ENCODE assay signal across 28 mouse cellular contexts in genomic region chr4:149376034-149376433, GRCm38 (mm10). TPM values are rescaled to one million over a fixed set of nuclear protein-coding genes. Genes with fewer than 3 reads are reported as not detected.
DNase-seq lines count a peak whose midpoint lies in the region; ATAC-seq and TF ChIP-seq lines count a peak whose summit lies in the region.
"Had no signal": no experiment of that assay in that cellular context is flagged by ENCODE, and none has a peak within 500 bp of the region (broad histone marks: within the 10 kb centered on the region; RNA-seq: fewer than 3 reads in every experiment).

No protein-coding gene starts in this region.

- peaks cover 31% of the 10 kb centered on the region for H3K36me3 ChIP-seq in intestine, embryonic 16.5 days (ENCODE audit: control insufficient read depth, insufficient read depth, low read length)
- H3K36me3 ChIP-seq in intestine, embryonic 15.5 days: peaks cover 47% of the 10 kb centered on the region
- peaks cover 39% of the 10 kb centered on the region for H3K36me3 ChIP-seq in stomach, embryonic 15.5 days
- H3K36me3 ChIP-seq in stomach, postnatal 0 days (ENCODE audit: control insufficient read depth, insufficient read depth, low read length): peaks cover 6% of the 10 kb centered on the region

- DNase-seq in stomach, postnatal 0 days (ENCODE audit: low spot score): no peak
- DNase-seq in adrenal gland, postnatal 10 days: no peak
- DNase-seq in urinary bladder, adult 2 months (ENCODE audit: low spot score): no peak
- DNase-seq: adrenal gland, adult 8-10 months; adrenal gland, postnatal 25 days; B cell, adult 2 months; cerebellum, adult 11 months; cerebellum, adult 18-20 months; cerebellum, adult 8-10 months; cerebellum, adult 9-11 months; cerebellum, postnatal 14 days; cerebellum, postnatal 36 days; embryo, embryonic 11 days; forebrain, postnatal 0 days had no signal

- H3K9me3 ChIP-seq in intestine, embryonic 16.5 days (ENCODE audit: control insufficient read depth, low read length): no peaks in the 10 kb centered on the region
- no peaks in the 10 kb centered on the region for H3K9me3 ChIP-seq in intestine, embryonic 15.5 days
- no peaks in the 10 kb centered on the region for H3K9me3 ChIP-seq in stomach, embryonic 15.5 days
- no peaks in the 10 kb centered on the region for H3K9me3 ChIP-seq in stomach, postnatal 0 days (ENCODE audit: control insufficient read depth, low read length)
- H3K9me3 ChIP-seq: embryonic facial prominence, embryonic 13.5 days; embryonic facial prominence, embryonic 15.5 days; forebrain, embryonic 10.5 days; forebrain, embryonic 13.5 days; forebrain, embryonic 15.5 days; G1E had no signal

- H3K9ac ChIP-seq in intestine, embryonic 16.5 days (ENCODE audit: low read depth, low read length): 0 out of 2 replicates have a peak overlapping the region, but pooled peaks have one; percentile 8
- H3K9ac ChIP-seq in intestine, embryonic 15.5 days: no peak overlapping the region
- no peak overlapping the region for H3K9ac ChIP-seq in stomach, embryonic 15.5 days
- H3K9ac ChIP-seq in stomach, postnatal 0 days (ENCODE audit: low read length): no peak overlapping the region
- H3K9ac ChIP-seq: embryonic facial prominence, embryonic 13.5 days; embryonic facial prominence, embryonic 15.5 days; forebrain, embryonic 13.5 days; forebrain, embryonic 15.5 days; forebrain, postnatal 0 days had no signal

- peak; percentile 60 for ATAC-seq in intestine, embryonic 16.5 days
- no peak; the same call in 1 of the 2 replicates for ATAC-seq in intestine, embryonic 15.5 days
- ATAC-seq in stomach, embryonic 15.5 days (ENCODE audit: insufficient read depth, low FRiP score, low read depth): no peak
- peak; percentile 21; the same call in 1 of the 2 replicates for ATAC-seq in stomach, postnatal 0 days (ENCODE audit: low FRiP score, low TSS enrichment)
- ATAC-seq: activated CD4-positive, CD25-positive, alpha-beta regulatory T cell, adult 4 months; CD4-positive, CD25-positive, alpha-beta regulatory T cell, adult 4 months; forebrain, embryonic 13.5 days; forebrain, embryonic 15.5 days; forebrain, postnatal 0 days; Patski had no signal

- no peak for TF ChIP-seq EP300 in stomach, postnatal 0 days (optimal IDR thresholded peaks at IDR 0.05)

- no peak overlapping the region for H3K27ac ChIP-seq in intestine, embryonic 16.5 days (ENCODE audit: low read length)
- no peak overlapping the region for H3K27ac ChIP-seq in intestine, embryonic 15.5 days
- peak overlapping the region; percentile 26; the same call in 1 of the 2 replicates for H3K27ac ChIP-seq in stomach, embryonic 15.5 days
- H3K27ac ChIP-seq in stomach, postnatal 0 days (replicated peaks): peak overlapping the region; percentile 18; the same call in 1 of the 2 replicates
- H3K27ac ChIP-seq: embryonic facial prominence, embryonic 13.5 days; embryonic facial prominence, embryonic 15.5 days; forebrain, embryonic 10.5 days; forebrain, embryonic 13.5 days; forebrain, embryonic 15.5 days had no signal

- no peak overlapping the region for H3K4me3 ChIP-seq in intestine, embryonic 16.5 days (ENCODE audit: low read length)
- no peak overlapping the region for H3K4me3 ChIP-seq in intestine, embryonic 15.5 days (replicated peaks)
- H3K4me3 ChIP-seq in stomach, embryonic 15.5 days (replicated peaks): no peak overlapping the region
- H3K4me3 ChIP-seq in stomach, postnatal 0 days (ENCODE audit: low read depth, low read length): no peak overlapping the region
- H3K4me3 ChIP-seq: embryonic facial prominence, embryonic 13.5 days; embryonic facial prominence, embryonic 15.5 days; erythroblast, embryonic 14.5 days; forebrain, embryonic 10.5 days; forebrain, embryonic 13.5 days; forebrain, embryonic 15.5 days had no signal

- H3K27me3 ChIP-seq in intestine, embryonic 16.5 days (replicated peaks; ENCODE audit: control insufficient read depth, insufficient read depth, low read length): no peaks in the 10 kb centered on the region
- H3K27me3 ChIP-seq in intestine, embryonic 15.5 days (replicated peaks): no peaks in the 10 kb centered on the region
- no peaks in the 10 kb centered on the region for H3K27me3 ChIP-seq in stomach, embryonic 15.5 days (replicated peaks)
- H3K27me3 ChIP-seq in stomach, postnatal 0 days (ENCODE audit: control insufficient read depth, insufficient read depth, low read length): no peaks in the 10 kb centered on the region
- H3K27me3 ChIP-seq: CH12.LX; embryonic facial prominence, embryonic 13.5 days; embryonic facial prominence, embryonic 15.5 days; forebrain, embryonic 13.5 days; forebrain, embryonic 15.5 days; Patski had no signal

- WGBS in intestine, embryonic 16.5 days: 70% methylated on average over 10 of the region's 10 CpGs
- WGBS in intestine, embryonic 15.5 days: 71% methylated on average over 10 of the region's 10 CpGs
- WGBS in stomach, embryonic 15.5 days: 75% methylated on average over 10 of the region's 10 CpGs
- whole genome bisulfite sequencing in stomach, postnatal 0 days: 61% methylated on average over 10 of the region's 10 CpGs

- no peak overlapping the region for H3K4me2 ChIP-seq in intestine, embryonic 16.5 days (ENCODE audit: low read depth, low read length)
- no peak overlapping the region for H3K4me2 ChIP-seq in intestine, embryonic 15.5 days (replicated peaks)
- no peak overlapping the region for H3K4me2 ChIP-seq in stomach, embryonic 15.5 days
- no peak overlapping the region for H3K4me2 ChIP-seq in stomach, postnatal 0 days (replicated peaks; ENCODE audit: low read depth)
- H3K4me2 ChIP-seq: embryonic facial prominence, embryonic 13.5 days; embryonic facial prominence, embryonic 15.5 days; forebrain, embryonic 13.5 days; forebrain, embryonic 15.5 days had no signal

- TF ChIP-seq CTCF in stomach, postnatal 0 days (IDR thresholded peaks at IDR 0.05; ENCODE audit: low read depth): no peak

- 0 out of 2 replicates have a peak, but pooled peaks cover 6% of the 10 kb centered on the region for H3K4me1 ChIP-seq in intestine, embryonic 16.5 days (ENCODE audit: control insufficient read depth, insufficient read depth, low read length)
- H3K4me1 ChIP-seq in intestine, embryonic 15.5 days (replicated peaks): peaks cover 4% of the 10 kb centered on the region; the same call in 1 of the 2 replicates
- no peaks in the 10 kb centered on the region for H3K4me1 ChIP-seq in stomach, embryonic 15.5 days
- H3K4me1 ChIP-seq in stomach, postnatal 0 days (replicated peaks; ENCODE audit: control insufficient read depth, insufficient read depth): no peaks in the 10 kb centered on the region
- H3K4me1 ChIP-seq: forebrain, embryonic 13.5 days; forebrain, embryonic 15.5 days had no signal

RNA-seq across cellular contexts. Expression of gene Ube4b, which starts 50.5 kb away (rescaled TPM):
- 31.1 and 34.4 TPM in 2 replicates for polyA plus RNA-seq in intestine, embryonic 16.5 days (2015; fragmentation: Nextera tagmentation; extraction: Ambion mirVana)
- polyA plus RNA-seq in intestine, embryonic 15.5 days (2015; fragmentation: Nextera tagmentation; extraction: Ambion mirVana): 34.3 and 39.0 TPM in 2 replicates
- polyA plus RNA-seq in stomach, embryonic 15.5 days (2015; fragmentation: Nextera tagmentation; extraction: Ambion mirVana): 35.5 and 41.4 TPM in 2 replicates
- 14.4 and 15.8 TPM in 2 replicates for polyA plus RNA-seq in stomach, postnatal 0 days (2015; fragmentation: Nextera tagmentation; extraction: Ambion mirVana)
- 10 to 100 TPM; 73.0 to 80.0 TPM for total RNA-seq in adrenal gland, postnatal 10 days (2021)
- polyA plus RNA-seq in urinary bladder, adult 2 months (2012; rRNA removed): 38.3 and 54.1 TPM in 2 replicates

Comparison
In these comparisons a context has a peak if more than half of its experiments do, and no peak if none do; other contexts are left out.
1. ATAC-seq: peak in intestine, embryonic 16.5 days (single experiment) and stomach, postnatal 0 days (single experiment); none in intestine, embryonic 15.5 days (single experiment) and stomach, embryonic 15.5 days (single experiment).
2. H3K27ac ChIP-seq: peak in stomach, embryonic 15.5 days (single experiment) and stomach, postnatal 0 days (single experiment); none in intestine, embryonic 16.5 days (single experiment) and intestine, embryonic 15.5 days (single experiment).